Mouse (Mus musculus) lung, postnatal 0 days (tissue): Measurements from ENCODE around the gene Tgfb2.

Source experiments
- CTCF ChIP-seq: IDR thresholded peaks from 2 replicates; pipeline ENCODE4 v1.5.1; 2016; ENCODE audit warnings: antibody characterized with exemption, mild to moderate bottlenecking
- EP300 ChIP-seq: IDR thresholded peaks from 2 replicates; pipeline ENCODE4 v1.6.1; 2016; ENCODE audit warnings: antibody characterized with exemption, mild to moderate bottlenecking, control low read depth

DNA sequence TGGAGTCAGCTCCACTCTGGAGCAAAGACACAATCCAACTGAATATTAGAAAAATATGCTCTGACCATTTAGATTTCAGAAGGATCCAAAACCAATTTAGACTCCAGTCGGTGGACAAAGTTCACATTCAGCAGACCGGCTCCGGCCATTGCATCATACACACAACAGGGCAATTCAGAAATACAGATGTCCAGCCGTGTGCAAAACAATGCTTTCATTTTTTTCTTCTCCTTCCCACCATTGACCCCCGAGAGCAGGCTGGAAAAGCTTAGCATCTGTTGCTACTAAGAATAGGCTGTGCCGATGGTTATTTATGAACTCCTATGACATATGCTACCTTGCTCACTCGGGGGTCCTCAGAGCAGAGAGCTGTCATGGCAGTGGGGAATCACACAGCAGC is 23.2 kb downstream of the Tgfb2 start:
- TF ChIP-seq CTCF (no peak), EP300 (no peak; the same call in 1 of the 2 replicates)
